Mouse (Mus musculus): ENCODE measurements around the gene Atxn7l1.

DNA sequence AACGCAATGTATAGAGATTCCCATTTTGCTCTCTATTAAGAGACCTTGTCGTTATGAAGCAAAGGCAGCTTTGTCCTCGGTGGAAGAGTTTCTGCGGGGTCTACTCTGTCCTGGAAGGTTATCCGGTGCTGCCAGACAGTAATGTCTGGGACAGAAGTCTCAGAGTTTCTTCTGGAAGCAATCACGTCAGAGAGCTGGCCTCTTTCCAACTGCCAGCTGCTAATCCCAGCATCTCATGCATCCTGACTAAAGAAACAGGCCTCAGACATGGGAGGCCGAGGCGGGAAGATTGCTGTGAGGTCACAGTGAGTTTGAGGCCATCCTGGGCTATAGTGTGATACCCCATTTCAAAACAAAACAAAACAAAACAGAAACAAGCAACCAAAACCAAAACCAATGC is 3.0 kb upstream of the Atxn7l1 start:
- no peak for TF ChIP-seq MAFK (IDR thresholded peaks at IDR 0.05; ENCODE audit: insufficient read depth, low read depth, low read length)
- no peak for TF ChIP-seq ZC3H11A (IDR thresholded peaks at IDR 0.05; ENCODE audit: borderline replicate concordance, low read depth, low read length)
